23 mouse cellular contexts compared by ENCODE assay signal in the genomic region with DNA sequence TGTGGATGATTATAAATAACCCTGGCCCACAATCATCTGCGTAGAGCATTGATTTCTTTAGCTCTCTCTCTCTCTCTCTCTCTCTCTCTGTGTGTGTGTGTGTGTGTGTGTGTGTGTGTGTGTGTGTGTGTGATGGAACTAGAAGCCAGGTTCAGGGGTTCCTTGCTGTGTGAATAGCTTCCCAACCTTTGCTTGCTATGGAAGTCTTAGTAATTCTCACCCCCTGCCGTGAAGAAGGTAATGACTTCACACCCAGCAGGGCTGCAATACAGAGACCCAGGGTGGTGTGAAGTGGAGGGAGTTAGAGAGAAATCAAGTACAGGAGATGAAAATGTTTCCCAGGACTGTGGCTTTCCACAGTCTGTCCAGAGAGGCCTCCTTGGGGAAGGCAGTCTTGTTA.
A peak's percentile ranks its signal among the peaks of the same experiment; 100 is the strongest.
DNase-seq lines count a peak whose midpoint lies in the region; ATAC-seq and TF ChIP-seq lines count a peak whose summit lies in the region.
"Had no signal": no experiment of that assay in that cellular context is flagged by ENCODE, and none has a peak within 500 bp of the region (broad histone marks: within the 10 kb centered on the region; RNA-seq: fewer than 3 reads in every experiment).

No protein-coding gene starts in this region.

- no peak for ATAC-seq in forebrain, embryonic 14.5 days
- no peak for ATAC-seq in forebrain, embryonic 13.5 days
- ATAC-seq: forebrain, embryonic 16.5 days; intestine, postnatal 0 days had no signal

- H3K27me3 ChIP-seq in forebrain, embryonic 14.5 days (replicated peaks; ENCODE audit: control insufficient read depth, insufficient read depth, low read length) = no peaks in the 10 kb centered on the region
- H3K27me3 ChIP-seq in forebrain, embryonic 13.5 days = no peaks in the 10 kb centered on the region
- H3K27me3 ChIP-seq: heart, embryonic 13.5 days; limb, embryonic 12.5 days; liver, embryonic 15.5 days; lung, embryonic 15.5 days had no signal

- no peak overlapping the region for H3K9ac ChIP-seq in forebrain, embryonic 14.5 days (ENCODE audit: low read length)
- no peak overlapping the region for H3K9ac ChIP-seq in forebrain, embryonic 13.5 days
- H3K9ac ChIP-seq: heart, embryonic 13.5 days; limb, embryonic 12.5 days; liver, embryonic 15.5 days; lung, embryonic 15.5 days had no signal

- peak; percentile 23 to 41 for DNase-seq in cerebellum, adult 18-20 months
- DNase-seq in cerebellum, postnatal 4 days (ENCODE audit: low spot score in 2 of 2) = no peak
- DNase-seq in forebrain, embryonic 14.5 days (ENCODE audit: low spot score) = peak; percentile 29
- DNase-seq in left cerebral cortex, adult 2 months (ENCODE audit: extremely low spot score in 1 of 2, low spot score in 2 of 2) = no peak
- DNase-seq in left cerebral cortex, adult 9 months (ENCODE audit: low spot score in 2 of 2) = no peak
- peak; percentile 48 to 51 for DNase-seq in cerebellum, postnatal 25 days
- DNase-seq: adrenal gland, postnatal 10 days; heart, postnatal 10 days; kidney, postnatal 14 days; layer of hippocampus, adult 9-11 months; retina, postnatal 1 day; right cerebral cortex, postnatal 14 days; thymus, postnatal 4 days had no signal

- H3K9me3 ChIP-seq in forebrain, embryonic 14.5 days (replicated peaks; ENCODE audit: control insufficient read depth, low read length) = no peaks in the 10 kb centered on the region
- H3K9me3 ChIP-seq in forebrain, embryonic 13.5 days (replicated peaks) = no peaks in the 10 kb centered on the region
- H3K9me3 ChIP-seq: G1E; heart, embryonic 13.5 days; limb, embryonic 12.5 days; liver, embryonic 15.5 days; lung, embryonic 15.5 days; midbrain, embryonic 10.5 days had no signal

- intact Hi-C loops in left cerebral cortex, adult 2 months (cut with DNase I) = no loop called here

- no peaks in the 10 kb centered on the region for H3K4me1 ChIP-seq in forebrain, embryonic 14.5 days (ENCODE audit: control insufficient read depth, insufficient read depth, low read length)
- peaks cover 14% of the 10 kb centered on the region for H3K4me1 ChIP-seq in forebrain, embryonic 13.5 days
- H3K4me1 ChIP-seq: limb, embryonic 12.5 days; liver, embryonic 15.5 days; lung, embryonic 15.5 days had no signal

- no peak overlapping the region for H3K27ac ChIP-seq in forebrain, embryonic 14.5 days (ENCODE audit: low read depth, low read length)
- H3K27ac ChIP-seq in forebrain, embryonic 13.5 days = no peak overlapping the region
- peak overlapping the region; percentile 30; the same call in 1 of the 2 replicates for H3K27ac ChIP-seq in left cerebral cortex, adult 2 months
- H3K27ac ChIP-seq: heart, embryonic 13.5 days; limb, embryonic 12.5 days; liver, embryonic 15.5 days; lung, embryonic 15.5 days; midbrain, embryonic 10.5 days had no signal

- no peak overlapping the region for H3K4me3 ChIP-seq in forebrain, embryonic 14.5 days (ENCODE audit: low read depth, low read length)
- H3K4me3 ChIP-seq in forebrain, embryonic 13.5 days = no peak overlapping the region
- no peak overlapping the region for H3K4me3 ChIP-seq in left cerebral cortex, adult 2 months
- H3K4me3 ChIP-seq: erythroblast, embryonic 14.5 days; heart, embryonic 13.5 days; limb, embryonic 12.5 days; liver, embryonic 15.5 days; lung, embryonic 15.5 days; midbrain, embryonic 10.5 days had no signal

- TF ChIP-seq CTCF in left cerebral cortex, adult 2 months (IDR thresholded peaks at IDR 0.05) = no peak

- H3K4me2 ChIP-seq in forebrain, embryonic 14.5 days (ENCODE audit: low read length) = no peak overlapping the region
- H3K4me2 ChIP-seq in forebrain, embryonic 13.5 days = no peak overlapping the region
- H3K4me2 ChIP-seq: heart, embryonic 13.5 days; limb, embryonic 12.5 days; liver, embryonic 15.5 days; lung, embryonic 15.5 days had no signal

- 78% methylated on average over 2 of the region's 2 CpGs for WGBS in forebrain, embryonic 14.5 days
- 63% methylated on average over 2 of the region's 2 CpGs for WGBS in forebrain, embryonic 13.5 days

- H3K36me3 ChIP-seq in forebrain, embryonic 14.5 days (ENCODE audit: control insufficient read depth, insufficient read depth, low read length) = no peaks in the 10 kb centered on the region
- H3K36me3 ChIP-seq in forebrain, embryonic 13.5 days (ENCODE audit: poor library complexity, severe bottlenecking) = no peaks in the 10 kb centered on the region
- H3K36me3 ChIP-seq: G1E; heart, embryonic 13.5 days; limb, embryonic 12.5 days; liver, embryonic 15.5 days; lung, embryonic 15.5 days; midbrain, embryonic 10.5 days had no signal

Comparison
In these comparisons a context has a peak if more than half of its experiments do, and no peak if none do; other contexts are left out.
1. DNase-seq: peak in cerebellum, adult 18-20 months (2 of 2), forebrain, embryonic 14.5 days (single experiment) and cerebellum, postnatal 25 days (2 of 2); none in cerebellum, postnatal 4 days (0 of 2), left cerebral cortex, adult 2 months (0 of 2) and left cerebral cortex, adult 9 months (0 of 2).